Mouse (Mus musculus) right cerebral cortex, postnatal 14 days (tissue): ENCODE results near the gene Spata18.

ENCODE experiments used
- DNase-seq: peaks from one replicate; pipeline ENCODE4 v3.0.0; 2022

The Spata18 gene

GRCm38 (mm10) chr5:73725981-73726380 lies 74.8 kb downstream of the Spata18 start:
- no peak for DNase-seq

GRCm38 (mm10) chr5:73728651-73729050 lies 77.5 kb downstream of the Spata18 start:
- DNase-seq = no peak
